Mouse (Mus musculus) thymus, adult 18-20 months (tissue): ENCODE data around the gene Dusp10.
A peak's percentile ranks its signal among the peaks of the same experiment; 100 is the strongest.

Experiments used
- DNase-seq, 2 experiments: peaks; one replicate each; pipeline ENCODE4 v3.0.0; 2022; ENCODE audit warnings: mixed read lengths in 2 of 2

Gene Dusp10

DNA sequence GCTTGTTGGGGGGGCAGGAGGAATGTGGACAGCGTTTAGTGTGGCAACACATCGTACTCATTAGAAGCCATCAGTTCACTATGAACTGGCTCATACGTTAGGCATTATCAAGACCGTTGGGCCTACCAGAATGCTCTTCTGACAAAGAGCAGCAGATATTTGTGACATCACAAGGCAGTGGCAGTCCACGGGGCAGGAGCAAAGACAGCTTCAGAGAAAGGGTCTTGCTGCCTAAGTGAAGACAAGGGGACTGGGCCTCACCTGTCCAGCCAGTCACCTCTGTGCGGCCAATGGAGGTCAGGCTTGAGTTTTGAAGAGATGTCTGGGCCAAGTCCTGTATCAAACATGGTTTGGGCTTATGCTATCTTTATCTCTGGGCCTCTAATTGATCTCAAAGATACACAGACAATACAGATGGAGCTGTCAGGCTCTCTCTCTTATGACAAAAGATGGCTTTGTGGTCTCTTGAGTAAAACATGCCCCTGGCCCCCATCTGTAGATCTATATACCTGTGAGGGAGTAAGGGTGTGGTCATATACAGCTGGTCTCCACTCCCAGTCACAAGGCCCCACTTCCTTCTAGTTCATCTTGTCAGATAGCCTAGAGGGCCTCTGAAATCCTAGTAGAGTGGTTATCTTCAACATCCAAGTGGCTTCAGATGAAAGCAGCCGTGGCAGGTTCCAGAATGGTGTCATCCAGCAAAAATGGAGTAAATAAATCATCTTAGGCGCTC is 17.1 kb downstream of the Dusp10 start:
- no peak for DNase-seq

DNA sequence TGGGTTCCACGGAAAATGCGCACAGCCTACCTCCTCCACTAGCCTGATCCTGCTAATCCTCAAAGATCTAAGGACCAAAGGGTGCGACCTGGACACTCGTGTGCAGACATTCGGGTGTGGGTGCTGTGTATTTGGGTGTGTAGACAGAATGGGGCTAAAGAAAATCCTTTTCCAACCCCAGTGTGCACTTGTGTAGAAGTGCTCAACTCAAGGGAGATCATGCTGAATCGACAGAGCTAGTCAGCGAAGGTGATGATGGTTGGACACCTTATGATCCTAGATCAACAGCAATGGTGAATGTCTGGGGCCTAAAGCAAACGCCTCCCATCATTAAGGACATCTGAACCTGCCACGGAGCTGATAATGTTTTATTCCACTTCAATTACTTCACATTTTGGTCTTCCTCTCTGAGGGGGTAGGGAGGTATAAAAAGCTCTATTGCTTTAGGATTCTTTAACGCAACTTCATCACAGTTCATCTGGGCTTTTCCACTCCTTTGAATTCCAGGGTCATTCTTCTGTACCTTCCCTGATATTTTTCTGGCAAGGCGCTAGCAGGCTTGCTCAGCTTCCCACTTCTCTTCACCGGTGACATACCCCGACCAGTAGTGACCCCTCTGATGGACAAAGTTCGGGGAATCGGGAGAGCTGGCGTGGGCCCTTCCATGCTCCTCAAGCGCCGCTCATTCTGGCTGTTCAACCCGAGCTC is 19.7 kb downstream of the Dusp10 start:
- DNase-seq: no peak

DNA sequence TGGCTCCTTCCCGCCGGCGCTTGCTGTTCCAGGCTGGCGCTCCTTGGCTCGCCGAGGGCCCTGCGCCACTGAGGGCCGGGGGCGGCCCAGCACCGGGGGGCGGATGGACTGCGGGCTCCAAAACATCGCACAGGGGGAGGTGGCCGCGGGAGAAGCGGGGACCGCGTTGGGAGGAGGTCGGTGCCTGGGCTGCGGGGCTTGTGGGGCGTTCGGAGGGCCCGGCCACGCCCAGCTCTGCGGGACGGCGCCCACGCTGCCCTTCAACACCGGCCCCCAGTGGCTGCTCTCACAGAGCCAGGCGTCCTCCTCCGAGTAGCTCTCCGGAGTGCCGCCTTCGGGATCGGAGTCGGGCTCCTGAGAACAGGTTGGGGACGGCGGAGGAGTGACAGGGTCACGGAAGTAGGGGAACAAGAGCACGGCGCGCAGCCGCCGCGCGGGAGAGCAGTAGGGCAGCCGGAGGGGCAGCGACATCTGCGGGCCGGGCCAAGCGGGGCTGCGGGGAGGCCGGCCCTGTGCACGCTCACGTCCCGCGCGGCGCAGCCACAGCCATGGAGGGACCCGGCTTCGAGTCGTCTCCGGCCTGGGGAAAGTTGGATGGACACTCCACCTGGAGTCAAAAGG is 20.4 kb downstream of the Dusp10 start:
- DNase-seq: peak; percentile 76 to 81

DNA sequence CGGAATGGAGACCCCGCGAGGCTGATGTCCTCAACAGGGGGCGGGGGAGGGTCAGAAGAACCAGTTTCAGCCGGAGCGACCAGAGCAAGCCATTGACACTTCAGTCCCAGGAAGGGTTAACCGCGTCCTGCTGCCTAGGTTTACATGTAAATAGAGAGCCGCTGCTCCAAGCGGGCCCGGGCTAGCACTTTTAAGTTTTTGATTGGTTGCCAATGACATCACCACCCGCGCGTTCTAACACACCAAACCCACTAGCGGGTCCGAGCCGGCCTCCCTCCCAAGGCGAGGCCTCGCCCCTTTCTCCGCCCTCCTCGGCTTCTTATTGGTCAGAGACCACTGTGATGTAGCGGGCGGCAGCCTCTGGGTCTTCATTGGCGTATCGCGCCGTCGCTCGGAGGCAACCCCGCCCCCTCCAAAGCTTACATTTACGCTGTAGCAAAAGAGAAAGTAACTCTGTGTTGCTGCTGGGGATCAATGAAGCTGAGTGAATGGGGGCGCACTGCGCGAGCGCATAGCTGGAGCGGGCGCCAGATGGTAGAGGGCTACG is 21.0 kb downstream of the Dusp10 start, which contains the start of gene 1700056E22Rik:
Gene 1700056E22Rik (minus strand): TSS at position 291 of the 547 bp plus-strand sequence.
- peak; percentile 99 for DNase-seq

DNA sequence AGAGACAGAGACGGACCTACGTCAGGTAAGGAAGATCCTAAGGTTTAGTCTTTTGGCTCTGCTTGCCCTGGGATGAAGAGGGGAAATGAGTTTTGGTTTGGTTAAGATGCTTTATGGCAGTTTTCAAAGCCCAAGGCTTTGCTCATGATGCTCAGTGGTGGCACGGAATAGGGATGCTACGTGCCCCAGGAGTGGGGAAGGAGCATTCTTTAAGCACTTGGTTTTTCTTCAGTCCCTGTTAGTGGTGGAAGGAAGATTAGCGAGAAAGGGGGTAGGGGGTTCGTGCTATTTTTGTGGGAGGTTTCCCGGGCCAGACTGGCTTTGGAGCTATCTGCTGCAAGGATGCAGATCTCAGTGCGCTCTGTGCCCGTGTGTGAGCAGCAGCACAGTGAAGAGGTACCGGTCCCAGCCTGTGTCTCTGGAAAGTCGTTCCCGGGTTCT is 21.7 kb downstream of the Dusp10 start:
- peak in 1 of 2 experiments; percentile 51 for DNase-seq

DNA sequence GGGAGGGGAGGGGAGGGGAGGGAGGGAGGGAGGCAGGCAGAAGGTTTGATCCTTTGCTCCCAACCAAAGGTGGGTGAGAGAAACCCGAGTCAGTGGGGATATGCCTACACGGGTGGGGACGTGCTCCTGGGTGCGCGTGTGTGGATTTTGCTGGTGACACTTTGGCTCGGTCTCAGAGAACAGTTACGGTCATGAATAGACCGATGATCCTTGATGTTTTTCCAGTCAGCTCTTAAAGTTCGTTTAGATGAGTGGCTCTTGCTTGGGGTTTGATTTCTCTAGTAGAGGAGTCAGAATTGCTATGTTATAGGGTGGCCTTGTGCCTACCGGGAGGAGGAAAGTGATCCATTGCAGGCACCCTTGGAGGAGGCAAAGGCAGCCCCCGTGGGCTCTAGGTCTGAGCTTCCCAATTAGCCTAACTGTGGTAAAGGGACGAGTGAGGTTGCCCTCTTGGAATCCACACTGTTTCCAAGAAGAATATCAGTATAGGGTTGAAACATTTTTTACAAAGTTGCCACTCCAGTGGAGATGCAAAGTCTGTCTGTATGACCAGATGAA is 22.3 kb downstream of the Dusp10 start:
- DNase-seq: no peak

DNA sequence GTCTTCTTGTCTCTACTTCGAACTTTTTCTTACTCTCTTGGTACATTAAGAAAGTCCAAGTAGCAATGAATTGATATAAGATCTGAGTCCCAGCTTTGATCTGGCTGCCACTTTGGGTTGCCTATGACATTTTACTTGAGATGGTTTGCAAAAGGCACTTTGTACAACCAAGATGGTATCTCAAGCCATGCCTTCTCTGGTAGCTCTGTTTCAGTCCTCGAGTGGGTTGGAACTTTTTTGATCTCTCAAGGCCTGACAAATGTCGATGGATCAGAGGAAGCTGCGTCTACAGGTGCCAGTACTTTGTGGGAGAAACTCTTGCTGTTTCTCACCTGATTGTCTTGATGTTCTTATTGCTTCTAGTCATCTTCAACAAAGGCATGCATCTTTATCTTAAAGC is 24.7 kb downstream of the Dusp10 start:
- DNase-seq: no peak

DNA sequence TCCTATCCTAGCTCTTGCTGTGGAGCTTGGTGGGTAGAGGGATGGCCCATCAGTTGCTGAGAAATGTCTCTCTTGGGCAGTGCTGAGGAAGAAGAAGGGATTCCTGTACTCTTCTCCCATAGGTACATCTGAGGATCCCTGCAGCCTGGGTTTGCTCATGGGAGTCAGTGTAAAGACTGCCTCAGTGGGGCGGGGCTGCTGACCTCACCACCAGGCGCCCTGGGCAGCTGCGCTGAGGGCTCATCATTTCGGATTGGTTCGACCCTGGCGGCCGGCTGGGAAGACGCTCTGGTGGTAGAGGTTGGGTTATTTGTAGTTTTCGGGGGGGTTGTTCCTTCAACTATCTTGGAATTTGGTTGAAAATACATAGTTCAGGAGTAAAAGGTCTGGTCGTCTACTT is 26.2 kb downstream of the Dusp10 start:
- DNase-seq: no peak

DNA sequence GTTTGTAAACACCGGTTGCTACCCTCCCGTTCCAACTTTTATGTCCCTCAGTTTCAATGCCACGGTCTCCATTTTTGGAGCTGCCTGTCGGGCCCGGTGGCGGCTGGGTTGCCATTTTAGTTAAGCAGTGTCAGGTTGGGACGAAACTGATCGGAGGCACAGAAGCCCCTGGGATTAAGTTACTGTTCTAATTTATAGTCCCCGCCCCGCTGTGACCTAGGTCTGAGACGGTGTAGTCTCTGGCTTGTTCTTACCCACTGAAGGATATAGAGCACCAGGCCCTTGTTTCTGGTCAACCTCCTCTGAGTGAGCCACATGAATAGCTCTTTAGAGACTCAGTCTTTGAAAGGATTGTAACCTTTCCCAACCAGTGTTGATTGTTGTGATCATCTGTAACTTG is 27.1 kb downstream of the Dusp10 start:
- DNase-seq: no peak

DNA sequence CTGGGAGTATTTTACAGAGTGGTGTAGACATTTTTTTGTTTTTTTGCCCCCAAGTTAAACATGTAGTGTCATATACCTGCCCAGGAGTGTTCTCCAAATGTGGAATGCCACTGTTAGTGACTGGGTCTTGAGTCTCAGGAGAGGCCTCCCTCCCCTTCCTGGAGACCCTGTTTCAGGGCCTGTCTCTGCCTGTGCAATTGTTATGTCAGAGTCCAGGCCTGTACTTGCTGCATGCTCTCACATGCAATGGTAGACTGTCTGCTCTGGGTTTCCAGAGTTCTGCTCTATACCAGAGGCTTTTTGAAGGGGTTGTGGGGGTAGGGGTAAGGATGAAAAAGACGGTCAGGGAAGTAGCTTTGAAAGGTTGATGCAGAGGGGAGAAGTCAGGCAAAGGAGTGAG is 27.8 kb downstream of the Dusp10 start:
- no peak for DNase-seq

DNA sequence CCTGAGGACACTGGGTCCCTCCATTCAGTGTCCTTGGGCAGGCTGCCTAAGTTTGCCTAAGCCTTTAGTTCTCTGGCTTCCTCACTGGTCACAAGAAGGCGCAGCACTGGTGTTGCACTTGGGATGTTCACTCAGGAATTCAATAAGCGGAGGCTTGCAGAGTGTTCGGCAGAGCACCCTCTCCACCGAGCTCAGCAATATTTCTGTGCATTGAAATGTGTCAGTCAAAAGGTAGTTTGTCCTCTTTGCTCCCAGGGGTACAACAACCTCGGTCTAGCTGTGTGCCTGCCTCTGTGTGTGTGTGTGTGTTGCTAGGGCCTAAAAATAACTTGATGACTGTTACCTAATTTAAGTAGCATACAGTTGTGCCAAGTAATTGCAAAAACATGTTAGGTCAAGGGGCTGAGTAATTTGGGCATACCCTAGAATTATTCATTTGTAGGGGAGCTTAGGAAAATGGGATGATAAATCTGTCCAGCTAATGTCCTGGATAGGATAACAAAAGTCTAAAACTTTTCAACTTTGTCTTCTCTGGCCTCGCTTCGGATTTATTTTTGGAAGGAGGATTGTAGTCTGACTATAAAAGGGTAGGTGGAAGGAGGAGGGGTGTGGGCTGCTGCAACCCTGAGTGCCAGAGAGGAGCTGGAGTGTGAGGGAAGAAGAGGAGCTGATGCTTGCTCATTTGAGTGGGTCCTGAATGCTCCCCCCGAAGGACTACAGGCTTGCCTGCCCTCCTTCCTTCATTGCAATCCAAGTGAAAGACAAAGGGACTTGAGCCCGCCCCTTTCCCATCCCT is 28.9 kb downstream of the Dusp10 start:
- DNase-seq: no peak

DNA sequence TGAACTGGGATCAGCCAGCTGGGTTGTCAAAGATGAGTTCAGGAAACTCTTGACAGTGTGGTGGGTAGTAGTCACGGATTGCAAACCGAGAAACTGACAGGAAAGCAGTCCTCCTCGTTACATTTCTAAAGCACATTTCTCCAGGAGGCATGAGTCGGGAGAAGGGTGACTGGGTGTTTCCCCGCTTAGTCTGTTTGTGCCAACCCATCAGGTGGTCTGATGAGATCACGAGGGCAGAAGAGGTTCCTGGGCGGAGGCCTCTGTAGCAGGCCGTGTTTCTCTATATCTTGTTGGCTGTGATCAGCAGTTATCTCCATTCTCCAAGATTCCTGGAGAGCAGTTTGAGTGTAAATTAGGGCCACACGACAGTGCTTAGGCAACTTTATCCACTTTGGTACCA is 29.6 kb downstream of the Dusp10 start:
- DNase-seq: no peak

DNA sequence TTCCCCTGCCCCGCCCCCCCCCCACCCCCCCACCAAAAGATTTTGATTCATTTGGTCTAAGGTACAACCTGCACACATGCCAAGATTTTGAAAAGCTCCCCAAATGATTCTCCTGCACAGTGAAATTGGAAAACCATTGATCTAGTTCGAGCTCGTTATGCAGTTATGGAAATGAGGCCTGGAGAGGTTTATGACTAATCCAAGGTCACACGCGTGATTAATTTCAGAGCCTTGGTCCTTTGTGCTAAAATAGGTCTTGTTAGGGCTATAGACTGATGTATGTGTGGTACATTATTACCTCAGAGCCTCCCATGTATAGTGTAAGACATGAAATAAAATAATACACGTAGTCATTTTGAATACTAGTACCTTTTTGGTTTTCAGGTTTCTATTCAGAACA is 30.3 kb downstream of the Dusp10 start:
- no peak for DNase-seq

DNA sequence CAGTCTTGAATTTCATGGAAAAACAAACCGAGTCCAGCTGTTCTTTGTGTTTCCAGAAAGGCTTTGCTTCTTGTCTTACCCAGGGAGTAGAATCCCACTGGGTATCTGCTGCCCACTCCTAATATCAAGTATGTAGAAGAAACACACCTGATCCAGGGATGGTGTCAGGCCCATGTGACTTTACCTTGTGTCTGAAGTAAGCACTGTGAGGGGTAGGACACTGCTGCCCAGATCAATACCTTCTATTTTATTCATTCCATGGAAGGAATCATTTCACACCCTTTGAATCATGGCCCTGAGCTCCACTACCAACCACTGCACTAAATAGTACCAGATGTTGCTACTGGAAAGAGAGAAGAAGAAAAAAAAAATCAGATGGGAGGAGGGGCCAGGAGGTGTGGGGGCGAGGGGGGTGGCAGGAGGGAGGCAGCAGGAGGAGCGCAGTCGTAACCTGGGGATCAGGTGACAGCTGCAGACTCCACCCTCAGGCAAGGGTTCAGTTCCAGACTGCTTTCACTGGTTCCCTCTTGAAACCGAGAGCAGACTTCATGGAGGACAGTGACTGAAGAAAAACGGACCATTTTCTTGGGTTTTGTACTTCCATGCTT is 33.1 kb downstream of the Dusp10 start:
- DNase-seq: peak in 1 of 2 experiments; percentile 54

DNA sequence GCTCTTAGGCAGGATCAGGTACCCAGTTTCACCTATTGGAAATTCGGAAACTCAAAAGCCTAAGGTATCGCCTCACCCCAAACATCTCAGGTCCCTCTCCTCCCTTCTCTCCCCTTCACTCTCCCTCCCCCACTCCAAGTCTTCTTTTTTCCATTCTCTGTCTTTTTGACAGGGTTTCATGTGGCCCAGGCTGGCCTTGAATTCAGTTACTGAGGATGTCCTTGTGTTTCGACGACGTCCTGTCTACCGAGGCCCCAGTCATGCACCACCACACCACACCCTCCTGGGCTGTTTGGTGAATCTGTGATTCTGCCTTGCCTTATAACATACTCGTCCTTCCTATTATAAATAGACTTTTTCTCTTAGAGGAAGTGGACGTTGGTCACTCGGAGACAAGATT is 34.7 kb downstream of the Dusp10 start:
- no peak for DNase-seq

DNA sequence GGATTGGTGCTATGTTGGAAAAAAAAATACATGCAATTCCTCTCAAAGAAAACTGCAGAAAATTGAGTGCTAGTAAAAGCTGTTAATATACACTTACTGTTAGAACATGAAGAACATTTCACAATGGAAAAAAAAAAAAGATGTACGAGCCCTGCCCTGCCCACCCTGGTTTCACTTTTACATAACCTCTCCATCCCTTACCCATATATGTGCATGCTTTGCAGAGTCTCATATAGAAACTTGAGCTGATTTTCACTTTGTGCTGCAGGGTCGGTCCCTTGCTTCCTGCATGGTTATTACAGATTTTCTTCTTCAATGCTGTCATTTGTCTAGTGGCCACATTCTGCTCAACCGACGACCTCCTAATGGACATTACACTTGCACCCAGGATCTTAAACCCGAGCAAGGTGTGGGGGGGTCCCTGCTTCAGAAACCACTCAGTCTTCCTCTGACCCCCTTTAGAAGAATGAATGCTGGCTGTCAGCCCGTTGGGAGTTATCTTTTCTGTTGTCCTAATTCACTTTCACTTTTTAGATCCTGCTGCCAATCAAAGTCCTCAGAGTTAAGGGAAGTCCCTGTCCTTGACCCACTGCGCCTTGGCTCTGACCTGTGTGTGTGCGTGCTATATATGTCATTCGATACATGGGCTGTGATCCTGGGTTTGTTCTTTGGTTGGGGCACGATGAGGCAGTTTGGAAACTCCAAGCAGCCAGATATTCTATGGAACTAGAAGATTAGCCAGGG is 35.7 kb downstream of the Dusp10 start:
- no peak for DNase-seq

DNA sequence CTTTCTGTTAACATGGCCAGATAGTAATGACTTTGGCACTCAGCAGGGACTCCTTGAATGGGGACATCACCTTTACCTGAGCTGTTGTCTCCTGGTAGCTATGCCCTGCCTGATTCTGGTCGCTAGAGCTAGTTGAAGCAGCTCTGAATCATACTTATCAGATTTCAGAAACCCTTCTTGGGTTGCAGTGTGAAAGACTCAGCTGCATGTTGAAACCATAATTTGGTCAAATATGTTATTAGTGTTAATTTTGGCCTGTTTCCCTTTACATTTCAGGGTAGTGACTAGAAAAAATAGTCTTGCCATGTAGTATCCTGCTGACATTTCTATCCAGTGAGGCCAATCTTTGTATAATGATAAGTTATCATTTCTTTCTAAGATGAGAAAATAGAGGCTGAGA is 38.2 kb downstream of the Dusp10 start:
- no peak for DNase-seq

DNA sequence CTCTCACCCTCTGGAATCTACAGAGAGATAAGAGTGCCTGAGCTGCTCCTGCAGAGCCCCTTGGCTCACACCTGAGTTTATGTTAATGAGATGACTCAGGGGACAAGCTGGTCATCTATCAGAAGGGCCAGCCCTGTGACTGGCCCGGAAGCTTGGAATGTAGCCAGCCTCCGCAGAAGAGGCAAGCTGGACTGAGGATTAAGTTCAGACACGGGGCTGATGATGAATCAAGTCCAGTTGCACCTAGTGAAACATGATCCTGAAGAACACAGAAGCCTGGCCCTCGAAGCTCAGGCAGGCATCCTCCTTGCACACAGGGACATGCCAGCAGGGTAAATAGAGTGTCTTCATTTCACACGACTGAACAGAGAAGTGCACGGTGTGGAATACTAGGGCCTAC is 38.7 kb downstream of the Dusp10 start:
- DNase-seq: no peak

DNA sequence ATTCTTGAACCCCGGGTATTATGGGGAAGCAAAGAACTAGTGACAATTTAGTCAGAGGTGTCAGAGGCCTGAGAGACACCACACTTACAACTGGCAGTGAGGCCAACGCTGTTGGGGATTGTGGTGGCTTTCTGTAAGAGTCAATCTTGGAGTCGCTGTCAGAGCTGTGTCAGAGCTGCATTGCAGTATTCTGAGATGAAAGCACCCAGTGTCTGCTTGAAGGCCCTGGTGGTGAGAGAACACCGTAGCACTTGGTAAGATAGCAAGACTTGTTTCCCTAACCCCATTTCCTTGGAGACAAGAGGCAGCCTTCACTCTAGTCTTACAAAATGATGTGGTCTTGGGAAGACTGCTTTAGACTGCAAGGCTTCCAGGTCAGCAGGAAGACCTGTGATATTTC is 39.2 kb downstream of the Dusp10 start:
- no peak for DNase-seq

DNA sequence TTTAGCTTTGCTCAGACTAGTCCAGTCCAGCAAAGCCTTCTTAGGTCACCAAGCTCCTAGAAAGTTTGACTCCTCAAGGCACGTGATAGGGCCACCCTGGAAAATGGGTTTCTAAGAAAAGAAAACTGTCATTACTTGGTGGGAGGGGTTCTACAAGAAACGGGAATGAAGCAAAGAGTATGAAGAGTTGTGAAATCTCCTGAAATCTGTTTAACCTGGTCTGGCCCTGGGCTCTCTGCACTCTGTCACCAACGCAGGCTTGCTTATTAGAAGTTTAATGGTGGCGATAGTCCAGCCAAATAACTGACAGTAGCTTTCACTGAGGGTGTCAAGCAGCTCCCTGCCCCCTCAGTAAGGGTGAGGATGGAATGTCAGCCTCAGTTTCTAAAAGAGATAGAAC is 40.0 kb downstream of the Dusp10 start:
- no peak for DNase-seq

DNA sequence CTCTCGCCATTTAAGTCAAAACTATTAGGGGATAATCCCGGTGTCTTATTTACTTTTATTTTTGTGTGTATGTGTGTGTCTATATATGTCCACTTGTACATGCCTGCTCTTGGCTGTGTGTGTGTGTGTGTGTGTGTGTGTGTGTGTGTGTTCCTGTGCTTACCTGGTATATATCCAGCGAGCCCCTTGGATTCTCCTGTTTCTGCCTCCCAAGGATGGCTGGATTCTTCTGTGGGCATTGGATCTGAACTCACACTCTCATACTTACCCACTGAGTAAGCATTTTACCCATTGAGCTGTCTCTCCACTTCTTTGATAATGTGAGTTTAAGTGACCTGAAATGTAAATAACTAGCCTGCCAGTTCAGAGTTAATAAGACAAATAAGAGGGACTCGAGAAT is 40.6 kb downstream of the Dusp10 start:
- no peak for DNase-seq
